Mouse (Mus musculus): ENCODE measurements at regions not wholly inside any gene's neighbourhood (a gene's known extent, or its start where the extent isn't known, plus 50 kb on each side); places are given as distances from the start of the nearest gene placed in this dataset.

- no peak for TF ChIP-seq CTCF (IDR thresholded peaks at IDR 0.05; ENCODE audit: control insufficient read depth, insufficient read depth, insufficient replicate concordance, low read depth, low read length)
- TF ChIP-seq POLR2A (IDR thresholded peaks at IDR 0.05; ENCODE audit: control insufficient read depth, low read depth, low read length), result no peak
Observed at GRCm38 (mm10) chr12:46636888-46637287, 181.8 kb downstream of the Nova1 start.

Data from testis, adult 2 months (tissue).